In the genomic region with DNA sequence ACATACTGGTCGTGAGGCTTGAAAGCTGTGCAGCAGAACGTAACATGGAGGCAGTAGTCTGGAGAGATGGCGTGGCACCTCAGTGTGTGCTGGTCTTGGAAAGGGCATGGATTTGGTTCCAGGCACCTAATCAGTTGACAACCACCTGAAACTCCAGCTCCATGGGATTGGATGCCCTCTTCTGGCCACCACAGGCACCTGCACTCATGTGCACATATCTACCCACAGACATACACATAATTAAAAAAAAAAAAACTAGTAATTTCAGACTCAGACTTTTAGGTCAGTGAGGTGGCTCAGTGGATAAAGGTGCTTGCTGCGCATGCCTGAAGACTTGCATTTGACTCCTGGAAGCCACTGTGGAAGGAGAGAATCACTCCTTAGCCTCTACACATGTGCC, we compare ENCODE assay signal across 1 mouse cellular context.
TF ChIP-seq lines count a peak whose summit lies in the region.

No protein-coding gene starts in this region.

TF ChIP-seq in ES-E14, 5 proteins besides CTCF, POLR2A, EP300 and RAD21:
- no peak for TF ChIP-seq MAFK (IDR thresholded peaks at IDR 0.05; ENCODE audit: insufficient read depth, low read depth, low read length)
- TF ChIP-seq ZNF384 (IDR thresholded peaks at IDR 0.05; ENCODE audit: low read depth, low read length), result peak; percentile 74; the same call in 1 of the 2 replicates
